Mouse (Mus musculus): ENCODE data around the gene Mad1l1. TPM values are rescaled to one million over a fixed set of nuclear protein-coding genes. Genes with fewer than 3 reads are reported as not detected.

The Mad1l1 gene
- total and polyA plus RNA-seq, 3 experiments = 40.5 to 65.2 TPM; not detected in 1

- TF ChIP-seq JUND (IDR thresholded peaks at IDR 0.05; ENCODE audit: low read depth, low read length) = no peak
Observed at GRCm38 (mm10) chr5:140095203-140095602, 226.1 kb downstream of the Mad1l1 start (continued).

- DNase-seq (ENCODE audit: low read depth, low spot score) = no peak
- Histone ChIP-seq H3K9ac (ENCODE audit: control insufficient read depth, low read depth, low read length, poor library complexity, severe bottlenecking) (no peak overlapping the region), H3K27me3 (ENCODE audit: control insufficient read depth in 1 of 2, insufficient read depth in 2 of 2, low read length in 2 of 2) (no peaks in the 10 kb centered on the region), H3K27ac (ENCODE audit: control insufficient read depth, low read depth, low read length) (no peak overlapping the region), H3K36me3 (ENCODE audit: control insufficient read depth in 1 of 2, insufficient read depth in 2 of 2, low read length in 2 of 2) (peaks cover 0 to 2% of the 10 kb centered on the region in 2 experiments; a peak in 1 of 4 replicates), H3K9me3 (replicated peaks; ENCODE audit: insufficient read depth, low read length) (no peaks in the 10 kb centered on the region), H3K4me1 (ENCODE audit: control insufficient read depth in 1 of 2, insufficient read depth in 2 of 2, low read length in 2 of 2) (no peaks in the 10 kb centered on the region), H3K79me2 (ENCODE audit: control insufficient read depth, insufficient read depth, low read length, poor library complexity) (no peaks in the 10 kb centered on the region), H3K4me3 (ENCODE audit: control insufficient read depth in 1 of 2, insufficient read depth in 1 of 2, low read depth in 2 of 2, low read length in 2 of 2) (no peak overlapping the region)
- TF ChIP-seq MXI1 (IDR thresholded peaks at IDR 0.05; ENCODE audit: low read depth, low read length) = no peak
- no peak for TF ChIP-seq POLR2A (IDR thresholded peaks at IDR 0.05; ENCODE audit: control insufficient read depth in 1 of 2, insufficient read depth in 1 of 2, low read depth in 1 of 2, low read length in 2 of 2, poor library complexity in 1 of 2)
- no peak for TF ChIP-seq TCF12 (IDR thresholded peaks at IDR 0.05; ENCODE audit: low read depth, low read length)
- TF ChIP-seq E2F4 (IDR thresholded peaks at IDR 0.05; ENCODE audit: borderline replicate concordance, low read depth, low read length) = no peak
- no peak for TF ChIP-seq TBP (IDR thresholded peaks at IDR 0.05; ENCODE audit: low read depth, low read length)
- TF ChIP-seq MAX (IDR thresholded peaks at IDR 0.05; ENCODE audit: low read length) = no peak
- TF ChIP-seq ZC3H11A (IDR thresholded peaks at IDR 0.05; ENCODE audit: low read depth, low read length) = no peak
- TF ChIP-seq USF1 (IDR thresholded peaks at IDR 0.05; ENCODE audit: low read depth, low read length) = no peak
- no peak for TF ChIP-seq GABPA (IDR thresholded peaks at IDR 0.05; ENCODE audit: low read depth, low read length)
- TF ChIP-seq UBTF (IDR thresholded peaks at IDR 0.05; ENCODE audit: borderline replicate concordance, insufficient read depth, low read depth, low read length) = no peak
- TF ChIP-seq RCOR1 (IDR thresholded peaks at IDR 0.05; ENCODE audit: low read depth, low read length) = no peak
- TF ChIP-seq USF2 (IDR thresholded peaks at IDR 0.05; ENCODE audit: borderline replicate concordance in 1 of 2, insufficient read depth in 1 of 2, low read depth in 1 of 2, low read length in 2 of 2) = no peak
- no peak for TF ChIP-seq RAD21 (IDR thresholded peaks at IDR 0.05; ENCODE audit: low read depth, low read length)
- TF ChIP-seq NRF1 (IDR thresholded peaks at IDR 0.05; ENCODE audit: insufficient read depth, low read depth, low read length, poor library complexity, severe bottlenecking) = no peak
- TF ChIP-seq BHLHE40 (IDR thresholded peaks at IDR 0.05; ENCODE audit: borderline replicate concordance, low read depth, low read length) = no peak
- no peak for TF ChIP-seq ZKSCAN1 (IDR thresholded peaks at IDR 0.05; ENCODE audit: low read depth, low read length)
- no peak for TF ChIP-seq POLR2AphosphoS5 (IDR thresholded peaks at IDR 0.05; ENCODE audit: borderline replicate concordance, low read depth, low read length)
Observed at GRCm38 (mm10) chr5:140093489-140093888, 227.9 kb downstream of the Mad1l1 start.

- Histone ChIP-seq H3K4me3 (ENCODE audit: control insufficient read depth in 1 of 2, insufficient read depth in 1 of 2, low read depth in 2 of 2, low read length in 2 of 2) (no peak overlapping the region), H3K36me3 (ENCODE audit: control insufficient read depth in 1 of 2, insufficient read depth in 2 of 2, low read length in 2 of 2) (peaks cover 0 to 2% of the 10 kb centered on the region in 2 experiments; a peak in 1 of 4 replicates), H3K79me2 (ENCODE audit: control insufficient read depth, insufficient read depth, low read length, poor library complexity) (no peaks in the 10 kb centered on the region), H3K9me3 (replicated peaks; ENCODE audit: insufficient read depth, low read length) (no peaks in the 10 kb centered on the region), H3K27ac (ENCODE audit: control insufficient read depth, low read depth, low read length) (no peak overlapping the region), H3K4me1 (ENCODE audit: control insufficient read depth in 1 of 2, insufficient read depth in 2 of 2, low read length in 2 of 2) (no peaks in the 10 kb centered on the region), H3K9ac (ENCODE audit: control insufficient read depth, low read depth, low read length, poor library complexity, severe bottlenecking) (no peak overlapping the region), H3K27me3 (ENCODE audit: control insufficient read depth in 1 of 2, insufficient read depth in 2 of 2, low read length in 2 of 2) (no peaks in the 10 kb centered on the region)
- TF ChIP-seq SIN3A (IDR thresholded peaks at IDR 0.05; ENCODE audit: low read length) (no peak), NELFE (IDR thresholded peaks at IDR 0.05; ENCODE audit: low read depth, low read length) (no peak), TBP (IDR thresholded peaks at IDR 0.05; ENCODE audit: low read depth, low read length) (no peak), RCOR1 (IDR thresholded peaks at IDR 0.05; ENCODE audit: low read depth, low read length) (no peak), SMC3 (IDR thresholded peaks at IDR 0.05; ENCODE audit: low read depth, low read length) (no peak), USF1 (IDR thresholded peaks at IDR 0.05; ENCODE audit: low read depth, low read length) (no peak), MXI1 (IDR thresholded peaks at IDR 0.05; ENCODE audit: low read depth, low read length) (no peak), ZNF384 (IDR thresholded peaks at IDR 0.05; ENCODE audit: low read depth, low read length) (no peak), POLR2A (IDR thresholded peaks at IDR 0.05; ENCODE audit: control insufficient read depth in 1 of 2, insufficient read depth in 1 of 2, low read depth in 1 of 2, low read length in 2 of 2, poor library complexity in 1 of 2) (no peak), MAZ (IDR thresholded peaks at IDR 0.05; ENCODE audit: low read depth, low read length) (no peak), POLR2AphosphoS2 (IDR thresholded peaks at IDR 0.05; ENCODE audit: low read length) (no peak), NRF1 (IDR thresholded peaks at IDR 0.05; ENCODE audit: insufficient read depth, low read depth, low read length, poor library complexity, severe bottlenecking) (no peak), MAFK (IDR thresholded peaks at IDR 0.05; ENCODE audit: borderline replicate concordance, low read depth, low read length) (no peak), KAT2A (conservative IDR thresholded peaks at IDR 0.05; ENCODE audit: low read depth, low read length) (no peak), MYC (IDR thresholded peaks at IDR 0.05; ENCODE audit: low read depth, low read length) (no peak)
- no peak for DNase-seq (ENCODE audit: low read depth, low spot score)
Observed at GRCm38 (mm10) chr5:140091601-140092000, 229.8 kb downstream of the Mad1l1 start.

Data from MEL (cell line).